Mouse (Mus musculus) ES-E14 (cell line): ENCODE data around the gene Fhl2. TPM values are rescaled to one million over a fixed set of nuclear protein-coding genes. Genes with fewer than 3 reads are reported as not detected.
A peak's percentile ranks its signal among the peaks of the same experiment; 100 is the strongest.

Experiments used
- DNase-seq: peaks from one replicate; pipeline ENCODE4 v3.0.0-alpha.2; 2013; ENCODE audit warnings: low read depth, low spot score
- H3K27ac ChIP-seq: 2 replicates; pipeline ENCODE4 v1.5.1; 2012; ENCODE audit warnings: low read depth, mild to moderate bottlenecking, low read length, moderate library complexity, mixed read lengths; ENCODE audit not compliant: poor library complexity, insufficient read depth, severe bottlenecking
- H3K36me3 ChIP-seq: 2 replicates; pipeline ENCODE4 v1.6.1; 2012; ENCODE audit warnings: mild to moderate bottlenecking, low read length, moderate library complexity, mixed read lengths; ENCODE audit not compliant: control insufficient read depth, poor library complexity, insufficient read depth, severe bottlenecking
- H3K4me1 ChIP-seq, 2 experiments: fragments of 150-350 bp in 1 of 2; sonication (generic) in 1 of 2; 2 replicates each; pipeline ENCODE4 v1.6.1; 2012; ENCODE audit warnings: low read length in 2 of 2, mild to moderate bottlenecking in 1 of 2, mixed read lengths in 1 of 2; ENCODE audit not compliant: control insufficient read depth in 2 of 2, insufficient read depth in 2 of 2, poor library complexity in 1 of 2
- H3K4me3 ChIP-seq, 2 experiments: fragments of 150-350 bp in 1 of 2; sonication (generic) in 1 of 2; 2 replicates each; pipeline ENCODE4 v1.5.1; 2012; ENCODE audit warnings: low read length in 2 of 2, low read depth in 1 of 2, mild to moderate bottlenecking in 1 of 2, mixed read lengths in 1 of 2; ENCODE audit not compliant: insufficient read depth in 1 of 2, poor library complexity in 1 of 2, severe bottlenecking in 1 of 2
- H3K9ac ChIP-seq: 2 replicates; pipeline ENCODE4 v1.6.1; 2012; ENCODE audit warnings: low read depth, mild to moderate bottlenecking, low read length, mixed read lengths; ENCODE audit not compliant: poor library complexity, insufficient read depth, severe bottlenecking
- H3K9me3 ChIP-seq: fragments of 150-350 bp; sonication (generic); 2 replicates; pipeline ENCODE4 v1.6.1; 2012; ENCODE audit warnings: low read depth, mild to moderate bottlenecking, low read length; ENCODE audit not compliant: control insufficient read depth, insufficient read depth
- CHD2 ChIP-seq: IDR thresholded peaks from 2 replicates; pipeline ENCODE4 v1.6.1; 2014; ENCODE audit warnings: mild to moderate bottlenecking, low read depth, low read length, inconsistent platforms
- HCFC1 ChIP-seq: IDR thresholded peaks from 2 replicates; pipeline ENCODE4 v1.6.1; 2012; ENCODE audit warnings: low read length, inconsistent platforms, borderline replicate concordance; ENCODE audit not compliant: insufficient read depth
- MAFK ChIP-seq: IDR thresholded peaks from 2 replicates; pipeline ENCODE4 v1.6.1; 2014; ENCODE audit warnings: mild to moderate bottlenecking, low read depth, low read length, inconsistent platforms; ENCODE audit not compliant: insufficient read depth
- ZC3H11A ChIP-seq: IDR thresholded peaks from 2 replicates; pipeline ENCODE4 v1.6.1; 2012; ENCODE audit warnings: low read depth, mild to moderate bottlenecking, inconsistent platforms, low read length, borderline replicate concordance
- ZNF384 ChIP-seq: IDR thresholded peaks from 2 replicates; pipeline ENCODE4 v1.6.1; 2012; ENCODE audit warnings: low read depth, low read length, inconsistent platforms
- in situ Hi-C, 2 experiments: fragments of 600-800 bp; cut with MboI; formaldehyde crosslinking; loops; one replicate each; pipeline ENCODE4 v1.15.1; 2025; ENCODE audit warnings: low sequenced_read_pairs in 2 of 2, inconsistent platforms in 1 of 2; ENCODE audit not compliant: unreplicated experiment in 2 of 2
- total RNA-seq: library from RNA; depleted of rRNA; stranded (reverse); fragments of 300-350 nt; gene quantifications from 2 replicates; pipeline ENCODE4 v1.2.3, GENCODE M21; 2012

Gene Fhl2
- total RNA-seq, 1 experiment, result 27.4 TPM

DNA sequence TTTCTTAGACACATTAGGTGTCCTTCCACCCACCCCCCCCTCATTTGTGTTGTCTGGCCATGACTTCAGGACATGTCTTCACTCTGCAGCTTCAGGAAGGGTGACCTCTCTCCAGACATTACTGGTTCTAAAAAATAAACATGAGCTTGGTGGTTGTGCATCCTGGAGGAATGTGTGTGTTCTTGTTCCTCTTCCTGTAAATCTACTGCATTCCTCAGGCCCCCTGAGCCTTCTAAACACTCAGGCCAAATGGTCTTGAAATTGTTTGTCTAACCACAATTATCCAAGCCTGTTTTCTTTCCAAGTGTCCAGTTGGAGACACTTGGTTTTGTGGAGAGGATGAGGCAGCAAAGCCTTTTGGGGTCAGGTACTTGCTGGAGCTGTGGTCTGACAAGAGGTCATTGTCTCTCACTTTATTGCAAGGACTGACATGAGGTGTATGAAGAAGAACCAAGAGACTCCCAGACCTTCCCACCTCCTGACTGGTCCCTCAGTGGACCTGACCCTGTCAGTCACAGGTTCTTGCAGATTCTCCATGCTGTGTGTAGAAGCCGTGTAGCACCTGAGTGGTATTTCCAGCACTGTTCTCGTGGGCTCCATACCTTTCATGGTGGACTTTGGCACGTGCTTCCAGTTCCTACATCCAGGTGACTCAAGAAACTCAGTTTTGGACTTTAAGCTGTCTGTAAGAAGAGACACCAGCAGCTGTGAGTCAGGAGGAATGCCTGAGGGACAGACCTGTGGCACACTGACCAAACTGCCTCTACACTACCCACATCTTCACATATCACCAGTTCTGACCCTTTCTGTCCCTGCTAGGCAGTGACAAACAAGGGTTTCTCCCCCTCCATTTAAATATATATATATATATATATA lies 40.8 kb upstream of the Fhl2 start:
- H3K9ac ChIP-seq, result no peak overlapping the region
- TF ChIP-seq ZNF384, result no peak
- TF ChIP-seq MAFK, result no peak
- TF ChIP-seq HCFC1, result no peak
- no peak for TF ChIP-seq ZC3H11A
- TF ChIP-seq CHD2, result no peak
- DNase-seq, result no peak
- in situ Hi-C loops, result no loop called here
- H3K4me3 ChIP-seq, result no peak overlapping the region
- no peaks in the 10 kb centered on the region for H3K36me3 ChIP-seq
- no peaks in the 10 kb centered on the region for H3K4me1 ChIP-seq
- no peak overlapping the region for H3K27ac ChIP-seq
- no peaks in the 10 kb centered on the region for H3K9me3 ChIP-seq

DNA sequence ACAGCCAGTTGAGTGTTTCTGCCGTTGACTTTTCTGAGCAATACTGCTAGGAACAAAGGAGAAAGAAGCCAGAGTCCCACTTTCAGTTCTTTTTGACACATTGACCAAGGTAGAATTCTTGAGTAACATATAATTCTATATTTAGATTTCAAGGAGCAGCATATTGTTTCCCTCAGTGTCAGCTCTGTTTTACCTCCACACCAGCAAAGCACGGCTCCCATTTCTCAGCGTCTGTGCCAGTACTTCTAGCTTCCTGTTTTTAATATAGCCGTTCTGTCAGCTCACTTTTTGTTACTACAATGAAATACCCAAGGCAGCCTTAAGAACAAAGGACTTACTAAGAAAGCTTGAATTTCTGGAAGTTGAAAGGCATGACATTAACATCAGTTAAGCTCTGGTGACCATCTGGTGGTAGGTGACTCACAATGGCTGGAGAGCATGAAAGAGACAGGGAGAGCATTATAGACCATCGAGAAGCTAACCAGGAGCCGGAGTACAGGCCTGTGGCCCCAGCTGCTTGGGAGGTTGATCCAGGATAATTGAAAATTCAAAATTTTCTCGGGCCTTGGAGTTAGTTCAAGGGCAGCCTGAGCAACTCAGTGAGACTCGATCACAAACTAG lies 28.9 kb upstream of the Fhl2 start:
- in situ Hi-C loops, result no loop called here
- Histone ChIP-seq H3K36me3 (no peaks in the 10 kb centered on the region), H3K4me1 (no peaks in the 10 kb centered on the region), H3K9ac (peak overlapping the region; percentile 12; the same call in 1 of the 2 replicates), H3K27ac (no peak overlapping the region), H3K9me3 (no peaks in the 10 kb centered on the region), H3K4me3 (peak overlapping the region; percentile 8 to 30; a peak in 1 of 4 replicates)
- TF ChIP-seq CHD2 (no peak), MAFK (no peak), ZNF384 (no peak), HCFC1 (no peak), ZC3H11A (no peak)
- no peak for DNase-seq

DNA sequence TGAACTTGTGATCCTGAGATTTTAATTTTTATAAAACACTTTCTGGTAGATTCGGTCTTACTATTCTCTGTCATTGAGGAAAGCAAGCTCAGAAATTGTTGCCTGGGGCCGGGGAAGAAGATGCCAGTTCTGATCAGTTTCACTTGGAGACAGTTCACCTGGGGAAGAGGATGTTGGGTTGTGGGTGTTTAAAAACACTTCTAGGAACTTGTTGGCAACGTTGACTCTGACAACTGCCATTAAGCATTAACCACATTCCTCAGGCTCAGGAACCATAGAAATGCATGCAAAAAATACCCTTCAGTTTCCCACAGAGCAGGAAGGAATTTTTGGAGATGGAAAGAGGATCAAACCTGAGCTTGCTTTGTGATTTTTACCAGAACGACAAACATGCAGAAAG lies 28.2 kb upstream of the Fhl2 start:
- DNase-seq, result no peak
- Histone ChIP-seq H3K4me1 (no peaks in the 10 kb centered on the region), H3K36me3 (no peaks in the 10 kb centered on the region), H3K9ac (no peak overlapping the region), H3K9me3 (no peaks in the 10 kb centered on the region), H3K4me3 (no peak overlapping the region), H3K27ac (no peak overlapping the region)
- in situ Hi-C loops, result no loop called here
- no peak for TF ChIP-seq ZNF384
- no peak for TF ChIP-seq HCFC1
- TF ChIP-seq ZC3H11A, result no peak

DNA sequence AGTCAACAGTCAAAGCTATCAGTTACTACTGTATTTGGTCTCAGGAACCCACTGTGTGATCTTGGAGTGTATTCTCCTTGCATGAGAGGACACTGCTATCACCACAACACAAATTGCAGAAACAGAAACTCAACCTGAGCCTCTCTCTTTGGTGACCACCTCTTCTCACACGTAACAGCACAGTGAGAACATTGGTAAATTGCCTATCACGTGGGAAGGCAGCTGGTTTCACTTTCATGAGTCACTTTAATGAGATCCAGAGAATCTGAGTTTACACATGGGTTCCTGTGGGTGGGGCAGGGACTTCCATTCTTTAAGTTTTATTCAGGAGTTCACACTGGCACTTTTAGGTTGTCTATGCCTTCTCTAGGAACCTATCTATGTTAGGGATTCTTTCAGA lies 27.4 kb upstream of the Fhl2 start:
- Histone ChIP-seq H3K4me3 (no peak overlapping the region), H3K9ac (no peak overlapping the region), H3K4me1 (no peaks in the 10 kb centered on the region), H3K36me3 (no peaks in the 10 kb centered on the region), H3K9me3 (no peaks in the 10 kb centered on the region), H3K27ac (no peak overlapping the region)
- in situ Hi-C loops, result no loop called here
- TF ChIP-seq CHD2 (no peak), MAFK (no peak), ZNF384 (no peak), ZC3H11A (no peak), HCFC1 (no peak)
- DNase-seq, result no peak
